Mouse (Mus musculus) frontal cortex, postnatal 14 days (tissue): ENCODE data around the gene Npcd.

Experiments used
- DNase-seq, 2 experiments: peaks; one replicate each; pipeline ENCODE4 v3.0.0; 2022; ENCODE audit warnings: low spot score in 2 of 2

The Npcd gene

GRCm38 (mm10) chr15:79766586-79767071 is 67.4 kb downstream of the Npcd start:
- DNase-seq, result peak in 1 of 2 experiments; percentile 28

- no peak for DNase-seq
These were observed 67.9 kb downstream of the Npcd start for GRCm38 (mm10) chr15:79766168-79766567.

GRCm38 (mm10) chr15:79765361-79765760 is 68.7 kb downstream of the Npcd start:
- DNase-seq, result peak in 1 of 2 experiments; percentile 7

- DNase-seq, result peak in 1 of 2 experiments; percentile 47
These were observed 69.3 kb downstream of the Npcd start for GRCm38 (mm10) chr15:79764539-79765267.

GRCm38 (mm10) chr15:79763601-79764246 is 70.3 kb downstream of the Npcd start:
- DNase-seq, result no peak

- DNase-seq, result no peak
These were observed 71.0 kb downstream of the Npcd start for GRCm38 (mm10) chr15:79763001-79763400.

- DNase-seq, result no peak
These were observed 73.1 kb downstream of the Npcd start for GRCm38 (mm10) chr15:79760956-79761355.

- no peak for DNase-seq
These were observed 76.9 kb downstream of the Npcd start for GRCm38 (mm10) chr15:79757118-79757517.

GRCm38 (mm10) chr15:79755977-79756625 is 77.9 kb downstream of the Npcd start:
- no peak for DNase-seq

- no peak for DNase-seq
These were observed 78.9 kb downstream of the Npcd start for GRCm38 (mm10) chr15:79755176-79755575.

- no peak for DNase-seq
These were observed 80.2 kb downstream of the Npcd start for GRCm38 (mm10) chr15:79753873-79754272.

- DNase-seq, result no peak
These were observed 80.7 kb downstream of the Npcd start for GRCm38 (mm10) chr15:79753420-79753752.

- peak; percentile 60 to 80 for DNase-seq
These were observed 81.2 kb downstream of the Npcd start for GRCm38 (mm10) chr15:79752742-79753419.

- no peak for DNase-seq
These were observed 82.3 kb downstream of the Npcd start for GRCm38 (mm10) chr15:79751772-79752171.

GRCm38 (mm10) chr15:79750266-79750665 is 83.8 kb downstream of the Npcd start:
- DNase-seq, result no peak

GRCm38 (mm10) chr15:79749162-79749561 is 84.9 kb downstream of the Npcd start:
- DNase-seq, result no peak

GRCm38 (mm10) chr15:79747998-79748397 is 86.0 kb downstream of the Npcd start:
- no peak for DNase-seq

GRCm38 (mm10) chr15:79745883-79746282 is 88.2 kb downstream of the Npcd start:
- no peak for DNase-seq

GRCm38 (mm10) chr15:79745312-79745711 is 88.7 kb downstream of the Npcd start:
- DNase-seq, result no peak

- DNase-seq, result no peak
These were observed 89.3 kb downstream of the Npcd start for GRCm38 (mm10) chr15:79744742-79745141.

- no peak for DNase-seq
These were observed 90.0 kb downstream of the Npcd start for GRCm38 (mm10) chr15:79744001-79744400.

GRCm38 (mm10) chr15:79742706-79743023 is 91.4 kb downstream of the Npcd start:
- DNase-seq, result no peak
